Mouse (Mus musculus) thymus, adult 2 months (tissue): ENCODE results near the gene Zpbp.

Experiments
- CTCF ChIP-seq: fragments of 200-500 bp; IDR thresholded peaks from 2 replicates; pipeline ENCODE4 v1.5.1; 2012; ENCODE audit warnings: mild to moderate bottlenecking, control low read depth, low read length, moderate library complexity, borderline replicate concordance; ENCODE audit not compliant: control insufficient read depth, poor library complexity, insufficient read depth; ENCODE audit errors: extremely low read depth
- POLR2A ChIP-seq: fragments of 200-500 bp; IDR thresholded peaks from 2 replicates; pipeline ENCODE4 v1.6.1; 2012; ENCODE audit warnings: mild to moderate bottlenecking, low read length, control low read depth, moderate library complexity; ENCODE audit not compliant: control insufficient read depth, poor library complexity, insufficient read depth; ENCODE audit errors: extremely low read depth

DNA sequence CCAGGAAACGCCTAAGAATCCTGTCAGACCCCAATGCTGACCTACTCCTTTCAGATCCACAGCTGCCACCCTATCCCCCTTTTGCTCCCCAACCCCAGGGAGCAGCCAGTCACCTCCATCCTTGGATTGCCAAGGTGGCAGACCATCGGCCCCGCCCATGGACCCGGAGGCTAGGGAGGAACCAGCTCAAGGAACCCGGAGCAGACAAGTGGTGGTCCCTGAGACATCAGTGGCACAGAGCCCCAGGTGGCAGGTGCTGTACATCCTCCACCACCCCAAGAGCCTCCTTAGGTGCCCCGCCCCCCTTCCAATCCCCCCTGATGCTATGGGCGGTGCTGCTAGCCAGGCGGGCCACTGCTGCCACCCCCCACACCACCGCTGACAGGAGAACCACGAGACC lies 69.0 kb downstream of the Zpbp start:
- TF ChIP-seq CTCF: no peak
- TF ChIP-seq POLR2A: no peak
